Mouse (Mus musculus) intestine, postnatal 0 days (tissue): Measurements from ENCODE around the gene Cabin1. TPM values are rescaled to one million over a fixed set of nuclear protein-coding genes. Genes with fewer than 3 reads are reported as not detected.

Experiments
- ATAC-seq: fragments of 200-750 bp; cut with Nextera tagmentation; 2 replicates; pipeline ENCODE4 v1.8.0; 2017; ENCODE audit warnings: mild to moderate bottlenecking, moderate TSS enrichment, moderate library complexity
- H3K27ac ChIP-seq: fragments of 300-500 bp; sonication (generic); 2 replicates; pipeline ENCODE4 v1.5.1; 2014; ENCODE audit warnings: mild to moderate bottlenecking, low read depth, low read length, moderate library complexity
- H3K27me3 ChIP-seq: fragments of 300-500 bp; sonication (generic); replicated peaks from 2 replicates; pipeline ENCODE4 v1.6.1; 2014; ENCODE audit warnings: low read length, mixed read lengths; ENCODE audit not compliant: control insufficient read depth, insufficient read depth
- H3K36me3 ChIP-seq: fragments of 300-500 bp; sonication (generic); 2 replicates; pipeline ENCODE4 v1.6.1; 2014; ENCODE audit warnings: mild to moderate bottlenecking, moderate library complexity; ENCODE audit not compliant: control insufficient read depth, insufficient read depth
- H3K4me1 ChIP-seq: fragments of 300-500 bp; sonication (generic); replicated peaks from 2 replicates; pipeline ENCODE4 v1.6.1; 2014; ENCODE audit warnings: antibody characterized with exemption, low read length, mixed read lengths; ENCODE audit not compliant: control insufficient read depth, insufficient read depth
- H3K4me2 ChIP-seq: fragments of 300-500 bp; sonication (generic); replicated peaks from 2 replicates; pipeline ENCODE4 v1.6.1; 2014; ENCODE audit warnings: low read depth, mild to moderate bottlenecking, moderate library complexity
- H3K4me3 ChIP-seq: fragments of 300-500 bp; sonication (generic); 2 replicates; pipeline ENCODE4 v1.5.1; 2014; ENCODE audit warnings: low read depth, low read length
- H3K9ac ChIP-seq: fragments of 300-500 bp; sonication (generic); 2 replicates; pipeline ENCODE4 v1.6.1; 2014; ENCODE audit warnings: mild to moderate bottlenecking, low read depth, low read length
- H3K9me3 ChIP-seq: fragments of 300-500 bp; sonication (generic); 2 replicates; pipeline ENCODE4 v1.6.1; 2016; ENCODE audit warnings: mixed run types; ENCODE audit not compliant: control insufficient read depth
- CTCF ChIP-seq: sonication (generic); IDR thresholded peaks from 2 replicates; pipeline ENCODE4 v1.5.1; 2016; ENCODE audit warnings: low read depth, mild to moderate bottlenecking, control low read depth, antibody characterized with exemption, moderate library complexity
- WGBS: fragments of 180-500 bp; shearing (Covaris S2); extraction: QIAGEN DNeasy Blood & Tissue Kit; methylation state at CpG from one replicate; pipeline ENCODE4 v1.1.7; 2014; 5-methylcytosine and 5-hydroxymethylcytosine counted together
- polyA plus RNA-seq: library from polyadenylated mRNA; unstranded; fragments of >200 nt; fragmentation: Nextera tagmentation; extraction: Ambion mirVana; gene quantifications from 2 replicates; pipeline ENCODE4 v1.2.1, GENCODE M21; 2015

Cabin1 gene
- polyA plus RNA-seq, 1 experiment from 2014 or later = 14.1 TPM

- no peak overlapping the region for H3K9ac ChIP-seq
- no peaks in the 10 kb centered on the region for H3K27me3 ChIP-seq
- H3K36me3 ChIP-seq = peaks cover 75% of the 10 kb centered on the region
- ATAC-seq = no peak
- H3K4me2 ChIP-seq = no peak overlapping the region
- H3K4me1 ChIP-seq = no peaks in the 10 kb centered on the region
- no peak for TF ChIP-seq CTCF
- H3K4me3 ChIP-seq = no peak overlapping the region
- H3K9me3 ChIP-seq = no peaks in the 10 kb centered on the region
- whole genome bisulfite sequencing = 91% methylated on average over 3 of the region's 3 CpGs
- H3K27ac ChIP-seq = no peak overlapping the region
Observed at GRCm38 (mm10) chr10:75697693-75698092, 66.4 kb downstream of the Cabin1 start.

GRCm38 (mm10) chr10:75696597-75697355 lies 67.4 kb downstream of the Cabin1 start:
- WGBS = 88% methylated on average over 7 of the region's 7 CpGs
- ATAC-seq = no peak
- Histone ChIP-seq H3K27ac (no peak overlapping the region), H3K4me3 (no peak overlapping the region), H3K4me2 (no peak overlapping the region), H3K27me3 (no peaks in the 10 kb centered on the region), H3K36me3 (peaks cover 80% of the 10 kb centered on the region), H3K4me1 (no peaks in the 10 kb centered on the region), H3K9me3 (no peaks in the 10 kb centered on the region), H3K9ac (no peak overlapping the region)
- TF ChIP-seq CTCF = no peak

GRCm38 (mm10) chr10:75695521-75695920 lies 68.6 kb downstream of the Cabin1 start:
- Histone ChIP-seq H3K4me2 (no peak overlapping the region), H3K27ac (no peak overlapping the region), H3K27me3 (no peaks in the 10 kb centered on the region), H3K9ac (no peak overlapping the region), H3K4me3 (no peak overlapping the region), H3K9me3 (no peaks in the 10 kb centered on the region), H3K36me3 (peaks cover 87% of the 10 kb centered on the region), H3K4me1 (no peaks in the 10 kb centered on the region)
- no peak for TF ChIP-seq CTCF
- no peak for ATAC-seq
- 94% methylated on average over 2 of the region's 2 CpGs for WGBS

GRCm38 (mm10) chr10:75695078-75695477 lies 69.1 kb downstream of the Cabin1 start:
- H3K4me2 ChIP-seq = no peak overlapping the region
- H3K27ac ChIP-seq = no peak overlapping the region
- peaks cover 84% of the 10 kb centered on the region for H3K36me3 ChIP-seq
- no peaks in the 10 kb centered on the region for H3K9me3 ChIP-seq
- no peak overlapping the region for H3K4me3 ChIP-seq
- 91% methylated on average over 5 of the region's 5 CpGs for WGBS
- H3K9ac ChIP-seq = no peak overlapping the region
- ATAC-seq = no peak
- no peak for TF ChIP-seq CTCF
- no peaks in the 10 kb centered on the region for H3K4me1 ChIP-seq
- no peaks in the 10 kb centered on the region for H3K27me3 ChIP-seq

GRCm38 (mm10) chr10:75694567-75694966 lies 69.6 kb downstream of the Cabin1 start:
- peaks cover 82% of the 10 kb centered on the region for H3K36me3 ChIP-seq
- no peak overlapping the region for H3K9ac ChIP-seq
- H3K4me1 ChIP-seq = no peaks in the 10 kb centered on the region
- no peak overlapping the region for H3K4me3 ChIP-seq
- H3K27me3 ChIP-seq = no peaks in the 10 kb centered on the region
- no peak for TF ChIP-seq CTCF
- no peaks in the 10 kb centered on the region for H3K9me3 ChIP-seq
- H3K4me2 ChIP-seq = no peak overlapping the region
- no peak overlapping the region for H3K27ac ChIP-seq
- 94% methylated on average over 9 of the region's 9 CpGs for WGBS
- ATAC-seq = no peak

- no peak overlapping the region for H3K4me2 ChIP-seq
- no peaks in the 10 kb centered on the region for H3K4me1 ChIP-seq
- H3K9me3 ChIP-seq = no peaks in the 10 kb centered on the region
- no peak overlapping the region for H3K4me3 ChIP-seq
- H3K27me3 ChIP-seq = no peaks in the 10 kb centered on the region
- no peak overlapping the region for H3K27ac ChIP-seq
- no peak for ATAC-seq
- WGBS = 81% methylated on average over 11 of the region's 11 CpGs
- no peak for TF ChIP-seq CTCF
- H3K9ac ChIP-seq = no peak overlapping the region
- H3K36me3 ChIP-seq = peaks cover 73% of the 10 kb centered on the region
Observed at GRCm38 (mm10) chr10:75693451-75694233, 70.5 kb downstream of the Cabin1 start.
